Mouse (Mus musculus): ENCODE data around the gene E030030I06Rik.

DNA sequence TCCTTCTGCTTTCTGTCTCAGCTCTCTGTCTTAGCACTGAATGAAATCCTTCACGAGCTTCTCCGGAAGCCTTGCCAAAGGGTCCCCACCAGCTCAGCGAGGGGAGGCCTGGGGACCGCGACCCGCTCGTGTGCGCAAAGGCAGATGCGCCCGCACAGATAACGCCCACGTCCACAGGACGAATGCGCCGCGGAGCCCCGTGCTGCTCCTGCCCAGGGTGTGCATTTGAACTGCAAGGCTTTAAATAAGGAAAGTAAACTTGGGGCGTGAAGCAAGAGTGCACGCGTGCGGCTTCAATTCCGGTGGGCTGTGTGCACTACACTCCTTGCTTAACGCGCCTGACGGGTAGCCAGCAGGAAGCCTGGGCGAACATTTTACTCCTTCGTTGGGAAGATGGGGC, 1.5 kb upstream of the E030030I06Rik start:
- TF ChIP-seq POLR2A (IDR thresholded peaks at IDR 0.05; ENCODE audit: control insufficient read depth in 1 of 2, insufficient read depth in 1 of 2, low read depth in 1 of 2, low read length in 2 of 2, poor library complexity in 1 of 2) (no peak), CTCF (IDR thresholded peaks at IDR 0.05 in 2 of 3, conservative IDR thresholded peaks at IDR 0.05 in 1 of 3; ENCODE audit: control insufficient read depth in 1 of 3, insufficient read depth in 1 of 3, low read depth in 2 of 3, low read length in 3 of 3, poor library complexity in 1 of 3, severe bottlenecking in 1 of 3) (no peak), EP300 (IDR thresholded peaks at IDR 0.05; ENCODE audit: low read depth in 1 of 2, low read length in 2 of 2) (no peak), USF1 (IDR thresholded peaks at IDR 0.05; ENCODE audit: low read depth, low read length) (no peak), TBP (IDR thresholded peaks at IDR 0.05; ENCODE audit: low read depth, low read length) (no peak), CHD2 (IDR thresholded peaks at IDR 0.05; ENCODE audit: low read length) (no peak), ZNF384 (IDR thresholded peaks at IDR 0.05; ENCODE audit: low read depth, low read length) (no peak)
